Mouse (Mus musculus): ENCODE data around the gene Usp7. TPM values are rescaled to one million over a fixed set of nuclear protein-coding genes. Genes with fewer than 3 reads are reported as not detected.
A peak's percentile ranks its signal among the peaks of the same experiment; 100 is the strongest.

Usp7 gene
- total RNA-seq, 2 experiments from 2014 or later, result 153 to 157 TPM

GRCm38 (mm10) chr16:8675559-8675958 lies 116.5 kb downstream of the Usp7 start:
- no peak for DNase-seq (ENCODE audit: low spot score in 2 of 2)

DNA sequence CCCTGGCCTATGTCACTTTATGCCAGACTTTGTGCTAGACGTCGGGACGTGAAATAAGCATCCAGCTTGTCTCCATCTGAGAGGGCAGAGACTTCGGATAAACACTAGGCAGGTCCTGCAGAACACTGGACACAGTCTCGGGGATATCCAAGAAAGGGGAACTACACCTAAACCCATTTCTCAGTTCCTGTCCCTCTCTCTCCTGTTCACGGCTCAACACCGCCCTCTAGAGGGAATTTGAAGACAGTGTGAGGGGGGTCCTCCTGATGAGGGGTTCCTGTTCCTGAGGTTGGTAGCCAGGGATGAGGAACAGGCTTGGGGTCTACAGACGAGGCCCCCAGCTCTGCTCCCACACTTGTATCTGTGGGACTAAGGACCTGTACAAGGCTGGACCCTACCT lies 117.9 kb downstream of the Usp7 start:
- DNase-seq (ENCODE audit: low spot score in 2 of 2), result peak; percentile 63 to 68

DNA sequence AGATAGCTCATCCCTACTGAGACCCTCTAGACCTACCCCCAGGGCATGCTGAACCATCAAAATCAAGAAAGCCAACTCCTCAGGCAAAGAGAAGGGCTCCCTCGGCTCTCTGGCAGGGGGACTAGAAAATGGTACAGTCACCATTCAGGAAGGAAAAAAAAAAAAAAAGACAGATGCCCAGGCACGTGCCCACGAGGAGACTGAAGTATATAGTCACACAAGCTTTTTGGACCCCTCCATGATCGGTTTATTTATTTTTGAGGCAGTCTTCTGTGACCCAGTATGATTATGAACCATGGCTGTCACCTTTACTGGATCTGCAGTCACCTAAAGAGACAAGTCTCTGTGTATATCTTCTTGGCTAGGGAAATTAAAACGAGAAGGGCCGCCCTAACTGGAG lies 118.8 kb downstream of the Usp7 start:
- DNase-seq (ENCODE audit: low spot score in 2 of 2), result no peak

GRCm38 (mm10) chr16:8672811-8673210 lies 119.3 kb downstream of the Usp7 start:
- no peak for DNase-seq (ENCODE audit: low spot score in 2 of 2)

DNA sequence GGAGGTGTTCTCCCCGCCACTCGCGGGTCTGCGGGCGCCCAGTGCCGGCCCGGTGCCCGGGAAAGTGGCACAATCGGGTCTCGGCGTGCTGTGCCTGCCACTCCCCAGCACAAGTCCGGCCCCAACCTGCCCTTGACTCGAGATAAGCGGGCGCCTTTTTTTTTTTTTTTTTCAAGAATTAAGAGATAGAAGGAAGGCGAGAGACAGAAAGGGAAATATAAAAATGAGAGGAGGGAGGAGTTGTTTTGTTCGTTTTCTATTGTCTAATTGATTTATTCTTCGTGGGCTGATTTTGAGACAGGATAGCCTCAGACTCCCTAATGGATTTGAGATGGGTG lies 119.8 kb downstream of the Usp7 start:
- DNase-seq (ENCODE audit: low spot score in 2 of 2), result no peak

DNA sequence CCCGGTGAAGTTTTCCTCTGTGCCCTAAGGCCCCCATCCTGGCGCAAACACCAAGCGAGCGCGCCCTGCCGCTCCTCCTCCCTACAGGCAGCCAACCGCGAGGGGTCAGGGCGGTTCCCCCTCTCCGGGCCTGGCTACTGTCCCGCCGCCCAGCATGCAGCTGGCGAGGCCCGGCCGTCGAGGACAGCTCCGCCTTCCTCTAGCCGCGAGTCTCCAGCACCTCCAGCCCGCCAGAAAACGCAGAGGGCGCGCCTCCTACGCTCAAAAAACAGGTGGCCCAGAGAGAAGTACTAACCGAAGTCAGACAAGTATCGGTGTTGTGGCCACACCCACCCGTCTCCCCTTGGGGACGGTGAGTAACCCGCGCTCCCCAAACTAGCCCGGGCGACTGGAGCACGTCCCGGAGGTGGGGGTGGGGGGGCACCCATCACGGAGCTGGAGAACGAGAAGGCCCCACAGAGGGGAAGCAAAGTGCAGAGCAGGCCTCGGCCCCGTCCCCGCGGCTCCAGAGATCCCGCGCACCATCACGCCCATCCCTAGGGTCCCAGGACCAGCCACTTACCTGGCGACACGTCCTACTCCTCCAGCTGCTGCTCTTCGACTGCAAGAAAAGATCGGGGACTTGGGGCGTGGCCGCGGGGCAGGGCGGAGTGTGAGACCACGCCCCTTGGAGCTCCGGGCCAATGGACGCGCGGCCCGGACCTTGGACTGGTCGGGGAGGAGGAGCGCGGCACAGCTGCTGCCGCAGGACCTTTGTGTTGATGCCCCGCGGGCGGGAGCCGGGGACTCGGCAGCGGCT lies 120.4 kb downstream of the Usp7 start, which contains the start of gene Carhsp1:
Gene Carhsp1 (minus strand): TSS at position 605 of the 799 bp plus-strand sequence.
- DNase-seq (ENCODE audit: low spot score in 2 of 2), result peak; percentile 83 to 88

DNA sequence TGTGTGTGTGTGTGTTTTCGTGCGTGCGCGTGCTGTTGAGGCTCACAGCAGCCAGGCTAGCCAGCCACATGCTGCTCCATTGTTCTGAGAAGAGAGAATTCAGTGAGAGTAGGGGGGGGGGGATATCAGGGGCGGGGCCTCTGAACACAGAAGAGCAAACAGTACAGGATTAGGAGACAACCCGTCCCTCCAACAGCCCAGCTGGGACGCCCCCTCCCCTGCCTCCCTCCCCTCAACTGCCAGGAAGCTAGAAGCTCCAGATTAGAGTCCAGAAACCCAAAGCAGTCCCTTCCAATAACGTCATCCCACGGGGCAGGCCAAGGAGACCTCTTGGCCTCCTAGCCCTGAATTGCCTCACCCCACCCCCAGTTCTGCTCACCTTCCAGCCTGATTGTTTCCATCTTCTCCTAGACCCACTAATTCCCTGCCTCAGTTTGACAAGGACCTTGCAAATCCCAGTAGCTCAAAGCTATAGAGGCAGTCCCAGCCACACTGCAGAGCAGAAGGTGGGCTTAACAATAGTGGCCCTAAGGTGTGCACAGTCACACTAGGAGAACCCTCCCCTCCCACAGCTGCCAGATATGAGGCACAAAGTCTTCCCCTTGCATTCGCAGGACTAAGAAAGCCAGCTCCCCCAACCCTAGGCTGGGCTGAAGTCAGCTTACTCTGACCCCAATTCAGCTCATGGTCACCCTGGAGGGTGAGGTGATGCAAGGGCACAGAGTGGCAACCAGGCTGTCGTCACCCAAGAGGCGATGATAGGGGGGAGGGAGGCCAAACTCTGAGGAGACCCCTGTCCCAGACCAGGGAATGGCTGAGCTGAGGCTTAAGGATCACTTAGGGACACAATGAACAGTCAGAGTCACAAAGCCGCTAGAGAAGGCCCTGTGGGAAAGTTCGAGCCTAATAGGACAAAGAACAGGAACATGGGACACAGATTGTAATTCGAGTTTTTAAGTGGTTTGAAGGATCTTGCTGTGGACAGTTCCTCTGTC lies 121.8 kb downstream of the Usp7 start:
- DNase-seq (ENCODE audit: low spot score in 2 of 2), result no peak

GRCm38 (mm10) chr16:8669432-8669831 lies 122.7 kb downstream of the Usp7 start:
- no peak for DNase-seq (ENCODE audit: low spot score in 2 of 2)

- no peak for DNase-seq (ENCODE audit: low spot score in 2 of 2)
Observed at GRCm38 (mm10) chr16:8668386-8668785, 123.7 kb downstream of the Usp7 start.

- no peak for DNase-seq (ENCODE audit: low spot score in 2 of 2)
Observed at GRCm38 (mm10) chr16:8667814-8668213, 124.3 kb downstream of the Usp7 start.

DNA sequence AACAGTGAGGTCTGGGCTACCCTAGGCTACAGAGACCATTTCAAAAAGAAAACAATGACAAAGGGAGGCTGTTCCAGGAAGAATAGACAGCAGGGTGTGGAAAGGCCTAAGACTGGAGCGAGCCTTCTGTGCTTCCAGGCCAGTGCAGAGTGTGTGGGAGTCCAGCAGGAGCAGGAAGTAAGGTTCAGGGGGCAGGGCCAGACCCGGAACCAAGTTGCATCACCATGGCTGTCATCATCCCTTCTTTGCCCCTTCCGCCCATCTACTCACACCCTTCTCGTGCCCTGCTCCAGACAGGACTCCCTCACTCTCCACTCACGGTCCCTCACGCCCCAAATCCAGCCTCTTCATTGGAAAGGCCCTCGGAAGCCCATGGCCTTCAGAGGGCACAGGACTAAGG lies 124.8 kb downstream of the Usp7 start:
- DNase-seq (ENCODE audit: low spot score in 2 of 2), result no peak

GRCm38 (mm10) chr16:8666452-8666851 lies 125.7 kb downstream of the Usp7 start:
- DNase-seq (ENCODE audit: low spot score in 2 of 2), result no peak

- DNase-seq (ENCODE audit: low spot score in 2 of 2), result no peak
Observed at GRCm38 (mm10) chr16:8665367-8665766, 126.7 kb downstream of the Usp7 start.

DNA sequence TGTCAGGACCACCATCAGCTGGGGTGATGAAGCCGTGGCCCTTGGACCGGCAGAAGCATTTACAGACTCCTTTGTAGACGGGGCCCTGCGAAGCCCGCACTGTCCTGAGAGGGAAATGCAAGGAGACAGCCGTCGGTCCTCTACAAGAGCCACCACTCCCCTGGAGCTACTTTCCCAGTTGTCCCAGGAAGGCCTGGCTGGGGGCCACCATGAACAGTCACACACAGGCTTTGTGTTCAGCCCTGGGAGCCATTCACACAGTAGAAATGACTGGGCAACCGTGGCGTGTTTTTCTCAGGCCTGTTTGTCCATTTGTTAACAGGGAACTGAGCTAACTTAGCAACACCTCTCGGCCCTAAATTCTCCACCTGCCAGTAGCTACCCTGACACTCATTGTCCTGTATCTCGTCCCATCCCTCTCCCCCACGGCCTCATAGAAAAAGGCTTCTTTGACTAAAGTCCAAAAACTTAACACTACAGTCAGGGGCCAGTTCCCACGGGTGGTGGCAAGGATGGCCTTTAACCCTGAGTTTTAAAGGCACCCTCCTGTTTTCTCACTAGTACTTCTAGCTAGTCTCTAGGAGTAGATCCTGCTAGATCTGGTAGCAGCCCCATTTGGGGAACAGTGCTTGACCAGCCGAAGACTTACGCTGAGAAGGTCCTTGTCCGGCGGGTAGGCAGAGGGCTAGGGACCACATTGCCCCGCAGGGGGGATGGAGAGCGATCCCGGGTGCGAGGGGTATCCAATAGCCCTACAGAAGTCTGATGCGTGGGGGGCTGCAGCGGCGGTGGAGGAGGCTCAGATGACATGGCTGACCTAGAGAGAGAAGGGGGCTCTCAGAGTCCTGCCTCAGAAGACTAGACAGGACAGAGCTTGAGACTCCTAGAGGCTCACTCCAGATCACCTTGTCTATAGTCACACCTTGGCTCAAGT lies 128.2 kb downstream of the Usp7 start:
- peak; percentile 42 to 59 for DNase-seq (ENCODE audit: low spot score in 2 of 2)

DNA sequence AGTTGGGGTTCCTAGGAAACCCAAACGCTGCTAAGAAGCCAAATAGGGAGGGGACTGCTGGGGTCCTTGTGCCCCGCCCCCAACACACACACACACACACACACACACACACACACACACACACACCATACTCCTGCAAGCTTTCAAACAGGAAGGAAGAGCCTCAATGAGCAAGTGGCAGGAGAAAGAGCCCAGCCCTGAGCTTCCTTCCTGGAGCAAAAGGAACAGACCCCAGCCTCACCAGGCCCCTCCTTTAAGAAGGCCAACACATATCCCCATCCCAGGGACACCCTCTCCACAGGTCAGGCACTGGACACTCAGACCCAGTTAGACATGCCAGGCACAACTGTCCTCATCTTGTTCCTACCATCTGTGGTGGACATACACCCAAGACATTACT lies 129.1 kb downstream of the Usp7 start:
- DNase-seq (ENCODE audit: low spot score in 2 of 2), result no peak

- no peak for DNase-seq (ENCODE audit: low spot score in 2 of 2)
Observed at GRCm38 (mm10) chr16:8658764-8659163, 133.3 kb downstream of the Usp7 start.

DNA sequence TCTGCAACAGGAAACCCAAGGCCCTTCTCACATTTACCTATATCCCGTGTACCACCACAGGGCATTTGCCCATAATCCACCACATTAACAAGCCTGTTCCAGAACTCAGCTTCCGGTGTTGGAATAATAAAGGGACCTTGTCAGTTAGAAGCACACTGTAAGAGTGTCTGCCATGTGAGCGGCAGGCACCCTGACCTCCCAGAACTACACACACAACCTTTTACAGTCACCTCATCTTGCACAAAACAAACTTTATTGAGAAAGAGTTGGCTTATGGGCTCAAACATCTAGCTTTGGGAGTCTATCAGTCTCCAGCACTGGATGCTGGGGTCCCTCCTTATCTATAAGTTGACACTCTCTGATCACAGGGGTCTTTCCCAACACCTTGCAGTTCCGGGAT lies 133.8 kb downstream of the Usp7 start:
- DNase-seq (ENCODE audit: low spot score in 2 of 2), result no peak

DNA sequence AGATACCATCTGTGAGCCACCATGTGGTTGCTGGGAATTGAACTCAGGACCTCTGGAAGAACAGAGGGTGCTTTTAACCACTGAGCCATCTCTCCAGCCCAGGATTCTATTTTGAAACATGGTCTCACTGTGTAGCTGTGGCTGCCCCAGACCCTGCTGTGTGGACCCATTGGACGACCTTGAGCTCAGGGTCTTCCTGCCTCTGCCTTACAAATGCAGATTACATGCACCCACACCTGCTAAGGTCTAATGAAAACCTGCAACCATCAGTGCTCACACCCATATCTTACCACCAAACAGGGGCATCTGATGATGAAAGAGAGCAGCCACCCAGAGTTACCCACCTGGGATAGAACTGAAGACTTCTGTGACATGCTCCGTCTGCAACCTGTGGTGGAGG lies 135.9 kb downstream of the Usp7 start:
- no peak for DNase-seq (ENCODE audit: low spot score in 2 of 2)

DNA sequence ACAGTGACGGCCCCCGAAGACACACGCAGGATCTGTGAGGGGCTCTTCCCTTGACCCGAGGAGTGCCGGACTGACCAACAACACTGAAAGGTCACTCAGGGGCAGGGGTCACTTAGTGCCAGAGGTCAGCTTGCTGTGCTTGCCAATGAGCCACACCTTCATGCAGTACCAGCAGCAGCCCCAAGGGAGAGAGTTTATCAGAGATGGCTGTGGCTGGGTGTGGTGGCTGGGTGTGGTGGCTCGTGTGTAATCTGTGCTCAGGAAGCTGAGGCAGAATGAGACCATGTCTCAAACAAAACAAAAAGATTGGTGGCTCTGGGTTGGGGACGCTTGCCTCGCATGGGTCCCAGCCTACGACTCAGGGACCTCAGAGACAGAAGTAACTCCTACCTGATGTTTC lies 136.5 kb downstream of the Usp7 start:
- no peak for DNase-seq (ENCODE audit: low spot score in 2 of 2)

GRCm38 (mm10) chr16:8655108-8655507 lies 137.0 kb downstream of the Usp7 start:
- no peak for DNase-seq (ENCODE audit: low spot score in 2 of 2)

- no peak for DNase-seq (ENCODE audit: low spot score in 2 of 2)
Observed at GRCm38 (mm10) chr16:8650007-8650406, 142.1 kb downstream of the Usp7 start.
